Mouse (Mus musculus) adrenal gland, adult 2 months (tissue): ENCODE data around the gene Nudt7. TPM values are rescaled to one million over a fixed set of nuclear protein-coding genes. Genes with fewer than 3 reads are reported as not detected.

ENCODE experiments used
- DNase-seq: peaks from one replicate; pipeline ENCODE4 v3.0.0; 2021
- long read RNA-seq: library from polyadenylated mRNA; stranded (forward); transcript quantifications from one replicate; pipeline ENCODE4 v2.0.0, GENCODE M21; 2021
- polyA plus RNA-seq: library from polyadenylated mRNA; depleted of rRNA; stranded (reverse); fragments of >200 nt; gene quantifications from 2 replicates; pipeline ENCODE4 v1.2.3, GENCODE M21; 2012; rRNA removed
- total RNA-seq, 2 experiments: library from RNA; stranded (reverse); gene quantifications; 2 replicates each; pipeline ENCODE4 v1.2.3; 2021

Nudt7 gene
- total RNA-seq (10 to 100 TPM; 58.7 to 77.9 TPM), polyA plus RNA-seq (12.8 and 13.8 TPM in 2 replicates)
- long read RNA-seq, transcript Nudt7-202 (4 exons, 3,543 nt) = major isoform, 48 of 68 reads
- long read RNA-seq, partial matches to known transcripts = 6 of 68 reads
- long read RNA-seq, other reads (novel, unspliced or antisense) = 7 of 68 reads

DNA sequence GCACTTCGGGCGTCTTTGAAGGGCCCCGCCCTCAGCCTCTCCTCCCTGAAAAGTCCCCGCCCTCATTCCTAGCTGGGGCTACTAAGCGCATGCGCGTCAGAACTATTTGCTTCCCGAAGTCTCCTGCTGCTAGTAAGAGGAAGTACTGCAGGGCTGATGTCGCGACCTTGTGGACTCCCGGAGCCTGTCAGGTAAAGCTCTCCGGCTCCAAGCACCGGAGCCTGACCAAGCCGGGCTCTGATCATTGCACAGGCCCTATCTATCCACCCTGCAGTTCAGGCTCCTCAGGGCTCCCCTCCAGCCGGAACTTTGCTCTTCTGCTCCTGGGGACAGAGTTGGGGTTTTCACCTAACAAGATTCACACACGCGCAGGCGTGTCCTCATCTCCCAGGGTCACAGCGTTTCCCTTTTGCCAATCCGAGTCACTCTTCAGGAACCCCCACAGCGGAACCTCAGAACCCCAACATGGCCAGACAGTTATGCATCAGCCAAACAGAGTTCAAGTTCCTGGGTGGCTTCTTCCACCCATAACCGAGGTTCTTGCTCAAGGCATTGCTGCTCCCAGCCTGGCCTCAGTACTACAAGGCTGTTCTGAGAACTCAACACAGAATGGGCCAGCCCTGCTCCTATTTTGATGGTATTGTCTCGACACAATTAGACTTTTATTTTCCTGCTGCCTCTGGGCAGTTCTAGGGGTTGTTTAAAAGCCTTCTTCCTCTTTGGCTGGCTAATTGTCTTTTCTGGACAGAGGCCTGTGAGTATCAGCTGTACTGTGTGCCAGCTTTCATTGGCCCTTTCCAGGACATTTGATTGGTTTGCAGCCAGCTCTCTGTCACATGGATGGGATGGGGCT is at the start of gene Nudt7:
Gene Nudt7 (plus strand): TSS at position 48 of the 853 bp plus-strand sequence.
- DNase-seq = peak; percentile 94

GRCm38 (mm10) chr8:114087932-114088331 is 45.4 kb upstream of the Nudt7 start:
- no peak for DNase-seq

DNA sequence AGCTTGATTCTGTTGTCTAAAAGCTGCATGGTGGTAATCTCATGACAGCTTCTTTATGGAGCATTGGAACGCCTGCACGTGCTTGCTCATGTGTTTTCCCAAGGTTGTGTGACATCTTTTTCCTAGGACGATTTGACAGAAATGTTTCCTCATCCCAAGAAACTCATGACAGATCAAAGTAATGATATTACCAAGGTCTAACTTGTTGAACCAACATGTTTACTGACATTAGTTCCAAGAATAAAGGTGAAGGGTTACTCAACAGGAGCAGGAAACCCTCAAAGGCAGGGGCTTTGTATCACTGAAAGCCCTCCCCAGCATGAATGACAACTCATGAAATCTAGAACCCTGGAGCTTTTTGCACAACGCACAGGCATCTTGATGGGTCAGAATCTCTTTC is 42.6 kb upstream of the Nudt7 start:
- no peak for DNase-seq

- no peak for DNase-seq
These were observed 40.0 kb upstream of the Nudt7 start for GRCm38 (mm10) chr8:114093321-114093720.

- DNase-seq = peak; percentile 81
These were observed 38.8 kb upstream of the Nudt7 start for GRCm38 (mm10) chr8:114094526-114094925.

- no peak for DNase-seq
These were observed 32.7 kb upstream of the Nudt7 start for GRCm38 (mm10) chr8:114100561-114101206.

- no peak for DNase-seq
These were observed 30.0 kb upstream of the Nudt7 start for GRCm38 (mm10) chr8:114103401-114103800.

DNA sequence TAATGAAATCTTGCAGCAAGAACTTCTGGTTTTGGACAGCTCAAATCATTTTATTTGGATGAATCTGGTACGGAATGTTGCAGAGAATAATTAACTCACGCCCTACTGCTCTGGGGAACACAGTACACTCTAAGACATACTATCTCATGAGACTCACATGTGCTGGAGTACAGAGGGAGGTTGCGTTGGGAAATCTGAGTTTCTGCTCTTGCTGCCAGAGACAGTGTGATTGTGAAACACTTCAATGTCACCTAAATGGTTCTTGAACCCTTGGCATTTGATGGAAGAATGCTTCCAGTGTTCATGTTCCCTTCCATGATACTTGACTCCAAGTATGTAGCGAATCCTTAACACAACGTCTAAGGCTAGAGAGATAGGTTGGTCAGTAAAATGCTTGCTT is 27.4 kb upstream of the Nudt7 start:
- DNase-seq = peak; percentile 7

DNA sequence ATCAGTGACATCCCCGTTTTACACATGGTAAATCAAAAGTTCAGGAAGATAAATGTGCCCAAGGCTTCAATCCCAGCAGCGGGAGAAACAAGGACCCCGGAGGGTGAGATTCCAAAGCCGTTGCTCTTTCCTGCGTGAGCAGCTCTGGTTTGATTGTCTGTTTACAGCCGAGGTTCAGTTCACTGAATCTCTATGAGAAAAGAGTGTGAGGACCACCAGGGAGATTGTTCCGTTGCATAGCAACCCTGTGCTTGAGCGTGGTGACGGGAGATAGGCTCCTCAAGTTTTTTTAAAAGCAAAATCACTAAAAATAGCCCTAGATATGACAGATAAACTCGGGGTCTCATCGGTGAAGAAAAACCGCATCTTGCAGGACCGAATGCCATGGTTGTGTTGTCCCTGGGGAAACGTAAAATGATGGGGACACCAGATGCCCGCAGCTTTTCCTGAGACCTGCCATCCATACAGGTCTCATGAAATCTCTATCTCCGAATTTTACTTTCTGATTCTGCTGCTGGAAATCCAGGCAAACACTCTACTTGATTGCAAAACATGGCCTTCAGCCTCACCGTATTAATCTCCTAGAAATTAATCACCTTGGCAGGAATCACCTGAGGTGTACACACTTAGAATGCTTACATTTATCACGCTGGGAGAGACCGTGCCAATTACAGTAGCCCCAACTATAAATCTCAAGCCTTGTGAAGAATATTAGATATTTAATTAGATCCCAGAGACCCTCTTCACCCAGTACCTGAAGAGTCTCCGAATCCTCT is 23.8 kb upstream of the Nudt7 start:
- no peak for DNase-seq

DNA sequence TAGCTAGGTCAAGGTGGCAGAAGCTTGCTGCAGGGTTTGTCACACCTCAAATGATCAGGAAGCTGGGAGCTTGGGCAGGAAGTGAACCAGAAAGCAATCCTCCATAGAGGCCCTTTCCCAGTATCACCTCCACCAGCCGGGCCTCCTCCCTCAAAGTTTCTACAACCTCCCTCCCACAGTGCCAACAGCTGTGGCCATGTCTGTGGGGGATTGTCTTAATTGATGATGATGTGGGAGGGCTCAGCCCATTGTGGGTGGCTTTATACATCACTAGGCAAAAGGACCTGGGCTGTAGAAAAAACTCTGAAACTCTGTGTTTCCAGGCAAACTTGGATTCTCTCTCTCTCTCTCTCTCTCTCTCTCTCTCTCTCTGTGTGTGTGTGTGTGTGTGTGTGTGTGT is 18.3 kb upstream of the Nudt7 start:
- no peak for DNase-seq

DNA sequence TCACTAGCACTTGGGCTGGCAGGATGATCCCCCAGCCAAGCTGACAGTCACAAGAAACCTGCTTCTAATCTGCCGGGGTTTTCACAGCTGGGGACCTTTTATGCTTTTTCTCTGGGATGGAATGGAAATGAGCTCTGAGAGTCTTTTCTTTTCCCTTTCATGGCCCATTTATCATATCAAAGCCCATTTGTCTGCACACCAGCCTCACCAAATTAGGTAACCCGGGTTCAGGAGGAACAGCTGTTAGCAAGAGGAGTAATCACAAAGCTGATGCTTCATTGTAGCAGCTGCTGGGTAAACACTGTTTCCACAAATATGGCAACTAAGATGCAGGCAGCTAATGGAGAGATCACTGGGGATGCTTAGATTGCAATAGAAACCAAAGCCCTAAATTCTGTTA is 17.3 kb upstream of the Nudt7 start:
- DNase-seq = no peak

DNA sequence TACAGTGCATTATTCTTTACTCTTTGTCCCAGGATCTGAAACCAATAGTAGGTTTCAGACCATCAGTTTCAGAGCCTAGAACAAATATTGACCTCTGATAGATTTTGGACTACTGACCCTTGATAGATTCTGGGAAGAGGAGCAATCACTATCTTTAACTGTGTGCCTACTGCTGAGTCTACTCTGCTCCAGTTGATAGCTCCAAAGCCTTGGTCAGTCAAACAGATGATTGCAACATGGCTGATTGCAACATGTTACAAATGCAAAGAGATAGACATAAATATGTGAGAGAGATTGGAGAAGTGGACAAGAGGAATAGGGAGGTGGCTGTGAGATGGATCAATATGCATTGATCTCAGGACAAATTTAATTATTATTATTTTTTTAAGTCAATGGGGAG is 15.9 kb upstream of the Nudt7 start:
- DNase-seq = peak; percentile 11

GRCm38 (mm10) chr8:114121781-114122180 is 11.6 kb upstream of the Nudt7 start:
- peak; percentile 63 for DNase-seq

DNA sequence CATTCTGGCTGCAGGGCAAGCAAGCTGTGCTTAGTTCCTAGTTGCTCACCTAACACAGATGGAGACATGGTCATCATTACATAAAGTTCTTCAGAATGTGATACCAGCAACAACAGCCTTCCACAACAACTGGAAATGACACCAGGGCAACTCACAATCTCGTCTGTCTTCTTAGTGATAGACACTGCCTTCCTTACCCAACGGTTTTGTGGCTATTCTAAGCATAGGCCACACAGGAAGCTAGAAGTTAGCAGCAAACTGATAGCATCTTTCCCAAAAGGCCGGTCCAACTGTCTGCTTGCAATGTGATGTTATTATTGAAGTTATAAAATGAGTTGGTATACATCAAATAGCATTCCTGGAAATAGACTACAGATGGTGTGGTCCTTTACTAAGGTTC is 9.7 kb upstream of the Nudt7 start:
- no peak for DNase-seq

- DNase-seq = no peak
These were observed 9.1 kb upstream of the Nudt7 start for GRCm38 (mm10) chr8:114124084-114124750.

GRCm38 (mm10) chr8:114130838-114131237 is 2.5 kb upstream of the Nudt7 start:
- DNase-seq = peak; percentile 22

GRCm38 (mm10) chr8:114131421-114131820 is 1.9 kb upstream of the Nudt7 start:
- DNase-seq = no peak

GRCm38 (mm10) chr8:114133050-114133509 is 277 bp upstream of the Nudt7 start:
- DNase-seq = no peak

GRCm38 (mm10) chr8:114136750-114137149 is 3.4 kb downstream of the Nudt7 start:
- DNase-seq = no peak

GRCm38 (mm10) chr8:114137181-114137580 is 3.8 kb downstream of the Nudt7 start:
- DNase-seq = peak; percentile 30

DNA sequence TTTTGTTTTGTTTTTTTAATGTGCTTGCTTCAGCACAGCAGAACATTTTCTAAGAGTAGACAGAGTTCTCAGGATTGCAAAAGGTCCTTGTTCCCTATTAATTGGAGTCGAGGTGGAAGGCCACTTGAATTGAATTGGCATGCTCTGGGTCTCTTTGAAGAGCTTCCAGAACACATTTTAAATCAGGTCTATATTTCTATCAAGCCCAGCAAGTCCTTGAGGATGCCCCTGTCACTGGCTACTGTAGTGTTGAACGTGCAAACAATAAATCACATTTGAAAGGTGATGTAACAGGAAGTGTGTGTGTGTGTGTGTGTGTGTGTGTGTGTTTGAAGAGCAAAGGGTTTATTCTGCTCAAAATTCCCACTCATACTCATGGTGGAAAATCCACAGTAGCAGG is 7.1 kb downstream of the Nudt7 start:
- peak; percentile 8 for DNase-seq

DNA sequence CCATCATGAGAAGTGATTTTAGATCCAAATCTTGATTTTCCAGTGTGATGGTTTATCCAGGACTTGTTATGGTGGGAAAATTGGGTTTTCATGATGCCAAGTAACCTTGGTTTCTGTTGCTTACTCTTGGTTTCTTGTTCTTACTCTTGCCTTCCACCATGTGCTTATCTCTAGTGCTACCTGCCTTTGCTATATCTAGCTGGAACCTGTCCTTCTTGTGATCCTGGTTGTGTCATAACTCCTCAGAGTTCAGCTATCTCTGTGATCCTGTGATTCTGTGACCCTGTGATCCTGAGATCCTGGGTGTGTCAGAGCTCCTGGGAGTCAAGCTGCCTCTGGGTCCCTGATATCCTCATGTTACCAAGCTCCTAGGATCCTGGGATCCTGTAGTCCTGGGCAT is 8.8 kb downstream of the Nudt7 start:
- DNase-seq = no peak
